Mouse (Mus musculus) midbrain, embryonic 14.5 days (tissue): ENCODE data around the gene Golga7b. TPM values are rescaled to one million over a fixed set of nuclear protein-coding genes. Genes with fewer than 3 reads are reported as not detected.

ENCODE experiments used
- ATAC-seq: fragments of 200-750 bp; cut with Nextera tagmentation; 2 replicates; pipeline ENCODE4 v1.8.0; 2017; ENCODE audit warnings: moderate number of reproducible peaks, moderate library complexity; ENCODE audit not compliant: low FRiP score, low TSS enrichment
- DNase-seq: peaks from one replicate; pipeline ENCODE4 v3.0.0-alpha.2; 2015
- H3K27ac ChIP-seq: fragments of 300-500 bp; sonication (generic); replicated peaks from 2 replicates; pipeline ENCODE4 v1.5.1; 2014; ENCODE audit warnings: mild to moderate bottlenecking, low read depth, low read length, moderate library complexity
- H3K27me3 ChIP-seq: fragments of 300-500 bp; sonication (generic); 2 replicates; pipeline ENCODE4 v1.6.1; 2014; ENCODE audit warnings: low read length, control low read depth, mixed read lengths; ENCODE audit not compliant: control insufficient read depth, insufficient read depth
- H3K36me3 ChIP-seq: fragments of 300-500 bp; sonication (generic); 2 replicates; pipeline ENCODE4 v1.6.1; 2014; ENCODE audit warnings: low read length, control low read depth; ENCODE audit not compliant: control insufficient read depth, insufficient read depth
- H3K4me1 ChIP-seq: fragments of 300-500 bp; sonication (generic); 2 replicates; pipeline ENCODE4 v1.6.1; 2014; ENCODE audit warnings: mild to moderate bottlenecking, antibody characterized with exemption, low read length, control low read depth; ENCODE audit not compliant: control insufficient read depth, insufficient read depth
- H3K4me2 ChIP-seq: fragments of 300-500 bp; sonication (generic); 2 replicates; pipeline ENCODE4 v1.6.1; 2014; ENCODE audit warnings: mild to moderate bottlenecking, low read length, moderate library complexity
- H3K4me3 ChIP-seq: fragments of 300-500 bp; sonication (generic); replicated peaks from 2 replicates; pipeline ENCODE4 v1.5.1; 2014; ENCODE audit warnings: low read depth, low read length
- H3K9ac ChIP-seq: fragments of 300-500 bp; sonication (generic); replicated peaks from 2 replicates; pipeline ENCODE4 v1.6.1; 2014; ENCODE audit warnings: mild to moderate bottlenecking, low read length, moderate library complexity
- H3K9me3 ChIP-seq: fragments of 300-500 bp; sonication (generic); 2 replicates; pipeline ENCODE4 v1.6.1; 2016; ENCODE audit warnings: low read length, control low read depth, mixed read lengths; ENCODE audit not compliant: control insufficient read depth
- WGBS: fragments of 180-500 bp; shearing (Covaris S2); extraction: QIAGEN DNeasy Blood & Tissue Kit; methylation state at CpG from one replicate; pipeline ENCODE4 v1.1.7; 2014; 5-methylcytosine and 5-hydroxymethylcytosine counted together
- polyA plus RNA-seq: library from polyadenylated mRNA; unstranded; fragments of >200 nt; fragmentation: Nextera tagmentation; extraction: Ambion mirVana; gene quantifications from 2 replicates; pipeline ENCODE4 v1.2.1, GENCODE M21; 2014

Gene Golga7b
- polyA plus RNA-seq, 1 experiment from 2014 or later: 34.1 TPM

DNA sequence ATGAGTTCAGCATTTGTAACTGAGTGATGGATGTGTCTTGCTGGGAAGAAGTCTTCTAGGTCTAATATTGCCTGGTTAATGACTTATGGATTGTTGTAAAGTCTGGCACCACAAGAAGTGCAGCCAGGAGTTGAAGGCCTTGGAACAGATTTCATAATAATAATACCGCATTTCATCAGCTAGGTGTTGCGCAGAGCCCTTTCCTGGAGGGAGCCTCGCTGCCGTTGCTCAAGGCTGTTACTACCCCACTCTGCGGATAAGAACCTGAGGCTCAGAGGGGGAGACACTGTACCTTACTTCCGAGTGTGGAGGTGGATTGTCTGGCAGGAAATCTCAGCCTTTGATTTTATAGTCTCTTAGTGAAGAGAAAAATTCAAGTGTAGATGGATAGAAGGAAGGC is 29.9 kb downstream of the Golga7b start:
- Histone ChIP-seq H3K27ac (no peak overlapping the region), H3K4me2 (no peak overlapping the region), H3K4me1 (peaks cover 7% of the 10 kb centered on the region), H3K9ac (no peak overlapping the region), H3K27me3 (no peaks in the 10 kb centered on the region), H3K4me3 (no peak overlapping the region), H3K9me3 (no peaks in the 10 kb centered on the region), H3K36me3 (no peaks in the 10 kb centered on the region)
- 84% methylated on average over 6 of the region's 6 CpGs for WGBS
- no peak for ATAC-seq
- DNase-seq: no peak

DNA sequence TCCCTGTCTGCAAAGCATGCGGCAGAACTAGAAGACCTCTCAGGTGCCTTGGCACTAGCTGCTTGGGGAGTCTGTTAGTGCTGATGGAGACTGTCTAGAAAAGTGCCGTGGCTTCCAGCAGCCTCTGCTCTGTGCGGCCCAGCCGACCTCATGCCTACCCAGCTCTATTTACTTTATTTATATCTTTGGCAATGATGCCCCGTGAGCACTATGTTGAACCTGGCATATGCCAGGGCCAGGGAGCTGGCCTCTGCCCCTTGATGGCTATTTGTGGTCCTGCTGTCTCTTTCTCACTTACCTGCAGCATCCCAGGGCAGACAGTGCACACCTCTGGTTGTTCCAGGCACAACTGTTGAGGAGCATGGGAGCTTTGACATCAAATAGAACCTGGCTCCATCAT is 31.1 kb downstream of the Golga7b start:
- H3K27me3 ChIP-seq: no peaks in the 10 kb centered on the region
- H3K27ac ChIP-seq: no peak overlapping the region
- H3K4me1 ChIP-seq: peaks cover 7% of the 10 kb centered on the region
- no peak overlapping the region for H3K9ac ChIP-seq
- 87% methylated on average over 5 of the region's 5 CpGs for WGBS
- DNase-seq (no peak), ATAC-seq (no peak)
- H3K9me3 ChIP-seq: no peaks in the 10 kb centered on the region
- no peak overlapping the region for H3K4me2 ChIP-seq
- no peaks in the 10 kb centered on the region for H3K36me3 ChIP-seq
- H3K4me3 ChIP-seq: no peak overlapping the region

DNA sequence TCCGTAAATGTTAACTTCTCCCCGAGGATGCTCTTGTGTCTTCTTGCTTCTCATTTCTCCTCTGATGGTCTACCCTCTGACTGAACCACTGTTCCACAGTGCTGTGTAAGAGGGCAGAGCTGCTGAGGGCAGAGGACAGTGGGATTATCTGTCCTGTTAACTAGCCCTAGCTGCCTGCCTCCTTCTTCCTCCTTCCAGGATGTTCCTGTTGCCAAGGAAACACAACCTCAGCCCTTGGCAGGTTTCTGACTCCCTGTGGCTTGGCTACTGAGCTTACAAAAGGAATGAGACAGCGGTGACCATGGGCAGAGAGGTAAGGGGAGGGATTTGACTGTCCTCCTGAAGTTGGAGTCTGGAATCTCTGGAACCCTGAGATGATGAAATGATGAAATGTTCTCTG is 32.2 kb downstream of the Golga7b start:
- H3K4me1 ChIP-seq: peaks cover 7% of the 10 kb centered on the region
- ATAC-seq: no peak
- DNase-seq: peak; percentile 45
- no peak overlapping the region for H3K9ac ChIP-seq
- no peaks in the 10 kb centered on the region for H3K27me3 ChIP-seq
- H3K4me3 ChIP-seq: no peak overlapping the region
- H3K36me3 ChIP-seq: no peaks in the 10 kb centered on the region
- WGBS: 56% methylated on average over 3 of the region's 3 CpGs
- H3K4me2 ChIP-seq: no peak overlapping the region
- no peaks in the 10 kb centered on the region for H3K9me3 ChIP-seq
- no peak overlapping the region for H3K27ac ChIP-seq

DNA sequence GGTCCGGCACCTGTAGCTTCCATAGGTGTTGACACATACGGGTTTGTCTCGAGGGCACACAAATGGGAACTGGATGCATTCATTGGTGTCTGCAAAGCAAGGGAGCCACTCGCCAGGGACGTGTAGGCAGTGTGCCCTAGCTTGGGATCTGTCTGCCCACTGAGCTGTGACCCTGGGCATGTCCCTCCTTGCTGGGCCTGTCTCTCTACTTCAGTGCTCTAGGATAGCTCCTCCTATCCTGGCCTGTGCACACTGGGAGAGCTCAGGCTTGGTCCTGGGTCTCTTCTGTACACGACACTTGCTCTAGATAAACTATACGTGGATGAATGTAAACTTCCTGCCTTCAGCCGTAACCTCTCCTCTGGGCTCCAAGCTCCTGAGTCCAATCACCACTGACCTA is 36.8 kb downstream of the Golga7b start:
- H3K9ac ChIP-seq: no peak overlapping the region
- DNase-seq: no peak
- no peak overlapping the region for H3K4me3 ChIP-seq
- H3K4me2 ChIP-seq: no peak overlapping the region
- no peaks in the 10 kb centered on the region for H3K9me3 ChIP-seq
- H3K27ac ChIP-seq: no peak overlapping the region
- 80% methylated on average over 8 of the region's 8 CpGs for whole genome bisulfite sequencing
- no peaks in the 10 kb centered on the region for H3K27me3 ChIP-seq
- no peak for ATAC-seq
- H3K4me1 ChIP-seq: peaks cover 7% of the 10 kb centered on the region
- H3K36me3 ChIP-seq: no peaks in the 10 kb centered on the region

DNA sequence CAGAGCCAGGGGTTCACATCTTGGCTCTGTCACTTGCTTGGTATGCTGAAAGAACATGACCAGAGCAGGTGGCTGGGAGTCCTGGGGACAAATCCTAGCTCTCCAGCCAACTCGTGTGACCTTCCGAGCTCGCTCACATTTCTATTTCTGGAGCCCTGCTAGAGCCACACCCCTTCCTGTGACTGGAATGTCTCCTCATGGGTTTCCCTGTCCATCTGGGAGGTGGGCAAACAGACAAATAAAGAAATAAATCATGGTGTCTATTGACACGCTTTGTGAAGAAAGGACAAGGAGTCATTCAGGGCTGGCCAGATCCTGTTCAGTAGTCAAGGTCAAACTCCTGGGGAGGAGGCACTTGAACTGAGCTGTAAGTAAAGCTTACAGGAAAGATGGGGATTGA is 41.0 kb downstream of the Golga7b start:
- H3K27ac ChIP-seq: no peak overlapping the region
- no peak for DNase-seq
- no peak overlapping the region for H3K4me2 ChIP-seq
- no peaks in the 10 kb centered on the region for H3K9me3 ChIP-seq
- no peaks in the 10 kb centered on the region for H3K27me3 ChIP-seq
- H3K4me3 ChIP-seq: no peak overlapping the region
- peaks cover 27% of the 10 kb centered on the region for H3K4me1 ChIP-seq
- H3K36me3 ChIP-seq: no peaks in the 10 kb centered on the region
- 71% methylated on average over 4 of the region's 4 CpGs for WGBS
- no peak overlapping the region for H3K9ac ChIP-seq
- ATAC-seq: no peak

DNA sequence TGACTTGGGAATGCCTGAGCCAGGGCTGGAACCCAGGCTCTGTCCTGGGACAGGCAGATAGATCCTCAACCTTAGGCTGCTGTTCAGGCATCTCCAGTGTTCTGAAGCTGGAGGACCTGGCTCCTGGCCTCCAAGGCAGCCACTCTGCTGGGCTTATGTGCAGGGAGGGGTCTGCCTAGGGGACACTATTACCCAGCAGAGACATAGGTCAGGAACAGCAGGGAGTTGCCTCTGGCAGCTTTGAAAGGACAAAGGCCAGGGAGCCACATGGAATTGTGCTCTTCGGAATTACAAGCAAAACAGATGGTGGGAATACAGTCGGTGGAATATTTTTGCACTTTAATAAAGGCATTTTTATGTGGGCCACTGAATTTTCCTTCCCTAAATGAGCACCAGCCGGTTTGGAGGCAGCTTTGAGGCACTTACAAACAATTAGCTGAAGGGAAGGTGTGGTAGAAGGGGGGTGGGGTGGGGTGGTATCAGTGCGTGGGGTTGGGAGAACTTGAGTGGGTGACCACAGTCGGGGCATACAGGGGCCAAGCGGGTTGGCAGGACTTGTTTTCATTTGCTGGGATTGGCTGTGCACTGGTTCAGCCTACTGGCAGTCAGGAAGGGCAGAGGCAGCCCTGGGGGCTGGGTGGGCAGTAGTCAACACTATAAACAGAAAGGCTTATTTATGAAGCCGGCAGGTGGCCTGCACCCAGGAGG is 43.7 kb downstream of the Golga7b start:
- Histone ChIP-seq H3K9me3 (no peaks in the 10 kb centered on the region), H3K9ac (no peak overlapping the region), H3K36me3 (no peaks in the 10 kb centered on the region), H3K4me2 (no peak overlapping the region), H3K27ac (0 out of 2 replicates have a peak overlapping the region, but pooled peaks have one; percentile 5), H3K27me3 (no peaks in the 10 kb centered on the region), H3K4me3 (no peak overlapping the region), H3K4me1 (peaks cover 27% of the 10 kb centered on the region)
- peak; percentile 32 for DNase-seq
- peak; percentile 31; the same call in 1 of the 2 replicates for ATAC-seq
- 18% methylated on average over 7 of the region's 7 CpGs for WGBS

DNA sequence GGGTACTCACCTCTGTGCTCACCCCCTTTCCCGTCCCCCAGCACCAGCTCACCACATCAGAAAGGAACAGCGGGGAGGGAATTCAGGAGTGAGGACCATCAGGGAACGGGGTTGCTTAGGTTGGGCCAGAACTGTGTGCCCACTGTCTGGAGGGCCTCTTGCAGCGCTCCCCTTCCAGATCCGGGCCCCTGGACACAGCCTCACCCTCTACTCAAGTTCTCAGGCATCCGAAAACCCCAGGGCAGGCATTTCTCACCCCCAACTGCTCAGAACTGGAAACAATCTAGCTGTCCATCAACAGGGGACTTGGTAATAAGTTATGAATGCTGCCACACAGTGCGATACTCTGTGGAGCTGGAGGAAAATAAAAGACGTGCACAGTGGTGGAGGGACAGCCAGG is 44.7 kb downstream of the Golga7b start:
- WGBS: 23% methylated on average over 8 of the region's 8 CpGs
- H3K36me3 ChIP-seq: no peaks in the 10 kb centered on the region
- no peak overlapping the region for H3K9ac ChIP-seq
- no peak overlapping the region for H3K4me2 ChIP-seq
- ATAC-seq: no peak
- H3K9me3 ChIP-seq: no peaks in the 10 kb centered on the region
- H3K4me1 ChIP-seq: peaks cover 27% of the 10 kb centered on the region
- DNase-seq: peak; percentile 17
- no peak overlapping the region for H3K4me3 ChIP-seq
- 0 out of 2 replicates have a peak overlapping the region, but pooled peaks have one; percentile 45 for H3K27ac ChIP-seq
- no peaks in the 10 kb centered on the region for H3K27me3 ChIP-seq

DNA sequence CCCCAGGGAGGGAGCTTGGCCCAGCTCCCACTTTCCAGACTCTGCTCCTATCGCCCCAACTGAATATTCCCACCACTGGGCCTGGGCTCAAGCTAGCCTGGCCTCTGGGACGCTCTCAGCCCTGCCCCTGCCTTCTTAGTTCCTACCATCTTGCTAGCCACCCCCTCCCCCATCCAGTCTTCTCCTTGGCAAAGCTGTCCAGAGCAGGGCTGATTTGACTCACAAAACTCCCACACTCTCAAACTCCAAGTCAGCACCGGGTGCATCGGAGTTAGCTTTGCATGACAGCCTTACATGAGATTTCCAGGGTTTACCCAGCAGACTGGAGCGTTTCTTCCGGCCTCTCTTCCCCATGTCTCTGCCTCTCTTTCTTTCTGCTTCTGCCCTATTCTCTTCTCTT is 45.8 kb downstream of the Golga7b start:
- no peak overlapping the region for H3K4me3 ChIP-seq
- DNase-seq (peak; percentile 34), ATAC-seq (no peak)
- 61% methylated on average over 6 of the region's 6 CpGs for WGBS
- H3K36me3 ChIP-seq: no peaks in the 10 kb centered on the region
- H3K27ac ChIP-seq: no peak overlapping the region; the same call in 1 of the 2 replicates
- H3K9me3 ChIP-seq: no peaks in the 10 kb centered on the region
- H3K27me3 ChIP-seq: no peaks in the 10 kb centered on the region
- H3K4me2 ChIP-seq: no peak overlapping the region
- H3K9ac ChIP-seq: no peak overlapping the region
- H3K4me1 ChIP-seq: peaks cover 27% of the 10 kb centered on the region

DNA sequence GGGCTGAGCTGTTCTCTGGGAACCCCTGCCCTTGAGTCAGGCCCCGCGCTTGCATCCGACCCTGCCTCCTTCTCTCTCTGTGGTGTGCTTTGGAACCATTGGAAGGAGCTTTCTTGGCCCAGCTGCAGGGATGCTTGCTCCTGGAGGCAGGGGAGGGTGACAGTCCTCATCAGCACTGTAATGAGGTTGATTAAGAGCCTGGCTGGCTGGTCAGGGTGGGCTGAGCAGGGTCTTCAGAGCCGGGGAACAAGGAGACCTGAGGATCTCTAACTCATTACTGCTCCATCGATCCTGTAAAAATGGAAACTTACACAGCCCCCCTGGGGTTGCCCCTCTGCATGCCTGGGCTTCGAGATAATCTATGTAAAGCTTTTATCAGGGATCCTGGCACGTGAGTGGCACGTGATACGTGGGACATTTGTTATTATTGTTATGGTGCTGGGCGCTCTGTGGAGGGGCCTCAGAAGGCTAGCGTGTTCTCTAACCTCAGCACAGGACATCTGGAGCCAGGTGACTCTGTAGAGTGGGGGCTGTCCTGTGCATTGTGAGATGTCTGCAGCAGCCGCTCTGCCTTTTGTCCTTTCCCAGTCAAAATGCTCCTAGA is 55.9 kb downstream of the Golga7b start:
- Histone ChIP-seq H3K27me3 (no peaks in the 10 kb centered on the region), H3K4me2 (no peak overlapping the region), H3K4me3 (no peak overlapping the region), H3K9ac (no peak overlapping the region), H3K27ac (0 out of 2 replicates have a peak overlapping the region, but pooled peaks have one; percentile 0), H3K4me1 (peaks cover 13% of the 10 kb centered on the region; the same call in 1 of the 2 replicates), H3K9me3 (no peaks in the 10 kb centered on the region), H3K36me3 (no peaks in the 10 kb centered on the region)
- peak; percentile 35 for DNase-seq
- ATAC-seq: no peak
- WGBS: 37% methylated on average over 12 of the region's 12 CpGs
